Mouse (Mus musculus): Measurements from ENCODE around the gene Klra8.
"Not testable (repeated sequence)": the region's sequence is repeated elsewhere in the genome, so short reads cannot be mapped to it uniquely, and the experiment has no call there.

The Klra8 gene

DNA sequence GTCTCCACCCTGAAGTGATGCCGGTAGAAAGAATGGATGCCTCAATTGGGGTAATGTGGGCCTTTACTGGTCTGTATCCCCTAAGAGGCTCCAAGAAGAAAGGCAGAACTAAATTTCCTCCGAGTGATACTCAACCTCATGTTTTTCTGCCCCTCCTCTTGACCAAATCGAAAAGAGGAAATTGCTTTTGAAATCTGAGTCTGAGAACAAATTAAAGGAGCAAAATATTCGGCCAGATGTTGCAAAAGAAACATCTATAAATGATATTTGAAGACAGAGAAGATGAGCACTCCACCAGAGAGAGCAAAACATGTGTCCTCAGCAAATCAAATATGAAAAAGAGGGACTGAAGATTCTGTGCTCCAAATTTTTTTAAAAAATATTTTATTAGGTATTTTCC lies at the start of gene Klra8:
Klra8 (minus strand) TSS at position 101 of the 400 bp plus-strand sequence.
- DNase-seq, result not testable (repeated sequence)

DNA sequence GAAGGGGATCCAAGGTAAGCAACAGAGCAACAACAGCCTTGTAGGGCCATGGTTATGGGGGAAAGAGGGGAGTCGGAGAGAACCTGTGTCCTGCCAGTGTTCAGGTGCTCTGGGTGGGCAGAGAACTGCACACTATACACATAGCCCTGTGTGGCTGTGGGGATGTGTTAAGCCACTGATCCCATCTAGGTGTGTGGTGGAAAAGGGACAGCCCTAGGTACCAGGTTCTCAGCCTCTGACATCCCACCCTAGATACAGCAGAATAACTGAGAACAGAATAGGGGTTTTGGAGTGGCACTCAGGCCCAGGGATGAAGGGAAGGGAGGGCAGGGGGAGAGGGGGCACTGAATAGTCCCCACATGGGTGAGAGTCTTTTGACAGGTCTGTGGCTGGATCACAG lies 19.2 kb downstream of the Klra8 start:
- DNase-seq, result no peak

DNA sequence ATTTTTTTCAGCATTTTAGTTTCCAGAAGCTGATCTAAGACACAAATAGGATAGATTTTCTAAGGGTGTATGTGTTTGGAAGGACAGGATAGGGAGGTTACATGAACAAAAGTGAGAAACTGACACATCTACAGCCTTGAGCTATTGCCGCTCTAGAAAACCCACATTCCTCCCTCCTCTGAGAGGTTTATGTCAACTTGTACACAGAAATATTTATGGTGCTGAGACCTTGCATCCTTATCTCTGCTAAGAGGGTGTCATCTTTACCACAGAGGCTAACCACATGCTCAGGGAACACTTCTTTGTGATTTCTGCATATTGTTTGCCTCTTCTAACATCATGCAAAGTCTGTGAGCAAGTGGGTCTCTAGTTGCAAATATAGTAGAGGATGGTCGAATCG lies 27.0 kb downstream of the Klra8 start:
- not testable (repeated sequence) for DNase-seq

DNA sequence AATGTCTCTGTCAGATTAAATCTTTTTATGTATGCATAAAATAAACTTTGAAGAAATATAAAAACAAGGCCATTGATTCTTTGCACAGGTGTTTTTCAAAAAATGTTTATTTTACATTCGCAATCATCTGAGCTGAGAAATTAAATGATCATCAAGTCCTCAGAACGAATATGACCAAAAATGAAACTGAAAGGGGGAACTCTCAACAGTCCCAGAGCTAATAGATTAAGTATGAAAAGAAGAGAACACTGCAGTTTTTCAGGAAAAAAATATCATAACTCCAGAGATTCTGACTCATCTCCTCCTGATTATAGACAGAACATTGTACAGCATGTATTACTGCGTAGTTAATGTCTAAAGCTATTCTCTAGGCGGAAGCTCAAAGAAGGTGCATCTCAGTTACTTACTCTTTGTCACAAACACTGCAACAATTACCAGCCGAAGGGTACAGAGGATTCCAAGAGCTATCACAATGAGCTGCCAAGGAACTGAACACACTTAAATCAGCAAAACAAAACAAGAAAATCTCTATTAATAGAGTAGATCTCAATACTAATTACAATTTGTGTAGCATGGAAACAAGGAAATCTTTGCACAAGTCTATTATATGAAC lies 37.3 kb downstream of the Klra8 start:
- no peak for DNase-seq

DNA sequence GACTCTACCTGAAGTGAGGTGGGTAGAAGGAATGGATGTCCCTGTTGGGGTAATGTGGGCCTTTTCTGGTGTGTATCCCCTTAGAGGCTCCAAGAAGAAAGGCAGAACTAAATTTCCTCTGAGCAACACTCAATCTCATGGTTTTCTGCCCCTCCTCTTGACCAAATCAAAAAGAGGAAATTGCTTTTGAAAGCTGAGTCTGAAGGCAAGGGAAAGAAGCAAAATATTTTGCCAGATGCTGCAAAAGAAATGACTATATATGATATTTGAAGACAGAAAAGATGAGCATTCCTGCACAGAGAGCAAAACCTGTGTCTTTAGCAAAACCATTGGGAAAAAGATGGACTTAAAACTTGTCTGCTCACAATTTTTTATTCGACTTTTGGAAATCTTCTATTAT lies 62.5 kb downstream of the Klra8 start, which contains the start of gene Klra4:
Klra4 (minus strand) TSS at position 101 of the 400 bp plus-strand sequence.
- DNase-seq, result not testable (repeated sequence)

All from kidney, adult 11 months (tissue).